Mouse (Mus musculus): ENCODE data around the gene March7.

DNA sequence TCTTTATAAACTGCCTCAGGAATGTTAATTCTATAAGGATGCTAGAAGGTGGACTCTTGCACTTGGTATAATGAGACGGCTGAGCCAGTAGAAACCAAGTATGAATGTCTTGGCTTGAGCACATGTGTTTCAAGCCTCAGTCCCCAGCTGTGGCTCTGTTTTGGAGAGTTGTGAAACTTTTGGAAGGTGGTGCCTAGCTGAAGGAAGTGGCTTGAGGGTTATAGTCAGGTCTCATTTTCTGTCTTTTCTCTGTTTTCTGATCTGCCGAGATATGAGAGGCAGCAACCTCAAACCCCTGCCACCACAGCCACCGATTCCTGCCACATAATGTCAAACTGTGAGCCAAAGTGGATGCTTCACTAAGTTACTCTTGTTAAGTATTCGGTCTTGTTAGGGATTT, 68.9 kb downstream of the March7 start:
- no peak for TF ChIP-seq EP300 (IDR thresholded peaks at IDR 0.05; ENCODE audit: insufficient read depth, low read depth, low read length)
- no peak for TF ChIP-seq CTCF (IDR thresholded peaks at IDR 0.05)
- no peak for TF ChIP-seq POLR2A (IDR thresholded peaks at IDR 0.05; ENCODE audit: insufficient read depth, low read depth, low read length)

Data from heart, adult 2 months (tissue).